Mouse (Mus musculus) embryo, embryonic 11.5 days (tissue): ENCODE results near the gene Faap24.

Experiments
- DNase-seq: peaks from one replicate; pipeline ENCODE4 v3.0.0-alpha.2; 2012; ENCODE audit warnings: low read depth, low spot score

Faap24 gene

GRCm38 (mm10) chr7:35371096-35371495 lies 25.5 kb downstream of the Faap24 start:
- no peak for DNase-seq

GRCm38 (mm10) chr7:35365161-35365910 lies 31.3 kb downstream of the Faap24 start:
- DNase-seq: no peak

- no peak for DNase-seq
Observed at GRCm38 (mm10) chr7:35362868-35363267, 33.8 kb downstream of the Faap24 start.

- DNase-seq: no peak
Observed at GRCm38 (mm10) chr7:35362253-35362652, 34.4 kb downstream of the Faap24 start.

GRCm38 (mm10) chr7:35357621-35358020 lies 39.0 kb downstream of the Faap24 start:
- DNase-seq: no peak

GRCm38 (mm10) chr7:35355303-35355872 lies 41.2 kb downstream of the Faap24 start:
- DNase-seq: no peak

- DNase-seq: no peak
Observed at GRCm38 (mm10) chr7:35353306-35353705, 43.3 kb downstream of the Faap24 start.

- no peak for DNase-seq
Observed at GRCm38 (mm10) chr7:35351155-35351554, 45.5 kb downstream of the Faap24 start.

GRCm38 (mm10) chr7:35349886-35350684 lies 46.6 kb downstream of the Faap24 start:
- no peak for DNase-seq

GRCm38 (mm10) chr7:35349022-35349421 lies 47.6 kb downstream of the Faap24 start:
- DNase-seq: no peak

- no peak for DNase-seq
Observed at GRCm38 (mm10) chr7:35347918-35348700, 48.5 kb downstream of the Faap24 start.

GRCm38 (mm10) chr7:35344785-35345330 lies 51.8 kb downstream of the Faap24 start:
- no peak for DNase-seq

GRCm38 (mm10) chr7:35342498-35342897 lies 54.1 kb downstream of the Faap24 start:
- no peak for DNase-seq
